Mouse (Mus musculus) ES-CJ7 (cell line): ENCODE measurements at regions not wholly inside any gene's neighbourhood (a gene's known extent, or its start where the extent isn't known, plus 50 kb on each side); places are given as distances from the start of the nearest gene placed in this dataset.
"Not testable (repeated sequence)": the region's sequence is repeated elsewhere in the genome, so short reads cannot be mapped to it uniquely, and the experiment has no call there.

Experiments used
- DNase-seq: peaks from one replicate; pipeline ENCODE4 v3.0.0; 2011; ENCODE audit warnings: low read depth, low spot score

- DNase-seq = peak; percentile 28
These were observed 107.5 kb upstream of the Rasgrp1 start for GRCm38 (mm10) chr2:117450172-117450865.

GRCm38 (mm10) chr2:117451818-117452217 lies 109.0 kb upstream of the Rasgrp1 start:
- DNase-seq = no peak

- no peak for DNase-seq
These were observed 112.4 kb upstream of the Rasgrp1 start for GRCm38 (mm10) chr2:117455021-117455739.

GRCm38 (mm10) chr2:117455740-117456455 lies 113.1 kb upstream of the Rasgrp1 start:
- no peak for DNase-seq

- no peak for DNase-seq
These were observed 113.7 kb upstream of the Rasgrp1 start for GRCm38 (mm10) chr2:117456456-117457020.

GRCm38 (mm10) chr2:117461541-117462290 lies 118.9 kb upstream of the Rasgrp1 start:
- no peak for DNase-seq

GRCm38 (mm10) chr2:117474885-117475542 lies 132.2 kb upstream of the Rasgrp1 start:
- DNase-seq = no peak

GRCm38 (mm10) chr2:117475561-117475960 lies 132.8 kb upstream of the Rasgrp1 start:
- DNase-seq = peak; percentile 12

GRCm38 (mm10) chr2:117477503-117477902 lies 134.7 kb upstream of the Rasgrp1 start:
- DNase-seq = not testable (repeated sequence)

GRCm38 (mm10) chr2:117479244-117480009 lies 136.6 kb upstream of the Rasgrp1 start:
- not testable (repeated sequence) for DNase-seq

GRCm38 (mm10) chr2:117486447-117486846 lies 143.6 kb upstream of the Rasgrp1 start:
- DNase-seq = no peak

GRCm38 (mm10) chr2:117498565-117498964 lies 155.8 kb upstream of the Rasgrp1 start:
- DNase-seq = no peak

- no peak for DNase-seq
These were observed 159.8 kb upstream of the Rasgrp1 start for GRCm38 (mm10) chr2:117502611-117503010.

GRCm38 (mm10) chr2:117511737-117512136 lies 168.9 kb upstream of the Rasgrp1 start:
- no peak for DNase-seq

GRCm38 (mm10) chr2:117512551-117512950 lies 169.8 kb upstream of the Rasgrp1 start:
- no peak for DNase-seq

GRCm38 (mm10) chr2:117524437-117524836 lies 181.6 kb upstream of the Rasgrp1 start:
- DNase-seq = no peak

GRCm38 (mm10) chr2:117538865-117539264 lies 196.1 kb upstream of the Rasgrp1 start:
- DNase-seq = no peak

- DNase-seq = no peak
These were observed 196.5 kb upstream of the Rasgrp1 start for GRCm38 (mm10) chr2:117539285-117539684.

- peak; percentile 37 for DNase-seq
These were observed 198.7 kb upstream of the Rasgrp1 start for GRCm38 (mm10) chr2:117541471-117541870.

GRCm38 (mm10) chr2:117542298-117542697 lies 199.5 kb upstream of the Rasgrp1 start:
- no peak for DNase-seq
